Mouse (Mus musculus) kidney, embryonic 14.5 days (tissue): Measurements from ENCODE around the gene Wdr54. TPM values are rescaled to one million over a fixed set of nuclear protein-coding genes. Genes with fewer than 3 reads are reported as not detected.

ENCODE experiments used
- ATAC-seq: fragments of 200-750 bp; cut with Nextera tagmentation; 2 replicates; pipeline ENCODE4 v1.8.0; 2017; ENCODE audit warnings: moderate number of reproducible peaks, mild to moderate bottlenecking, moderate TSS enrichment, moderate library complexity; ENCODE audit not compliant: low FRiP score, low TSS enrichment
- H3K27ac ChIP-seq: fragments of 300-500 bp; sonication (generic); 2 replicates; pipeline ENCODE4 v1.5.1; 2014; ENCODE audit warnings: low read depth, mild to moderate bottlenecking, low read length, moderate library complexity, mixed read lengths
- H3K27me3 ChIP-seq: fragments of 300-500 bp; sonication (generic); 2 replicates; pipeline ENCODE4 v1.6.1; 2014; ENCODE audit warnings: mild to moderate bottlenecking, low read length; ENCODE audit not compliant: control insufficient read depth, insufficient read depth
- H3K36me3 ChIP-seq: fragments of 300-500 bp; sonication (generic); 2 replicates; pipeline ENCODE4 v1.6.1; 2014; ENCODE audit warnings: low read length, mixed read lengths; ENCODE audit not compliant: control insufficient read depth, insufficient read depth
- H3K4me1 ChIP-seq: fragments of 300-500 bp; sonication (generic); 2 replicates; pipeline ENCODE4 v1.6.1; 2014; ENCODE audit warnings: low read length, mixed read lengths; ENCODE audit not compliant: control insufficient read depth, insufficient read depth
- H3K4me2 ChIP-seq: fragments of 300-500 bp; sonication (generic); replicated peaks from 2 replicates; pipeline ENCODE4 v1.6.1; 2014; ENCODE audit warnings: low read depth, mild to moderate bottlenecking, low read length
- H3K4me3 ChIP-seq: fragments of 300-500 bp; sonication (generic); 2 replicates; pipeline ENCODE4 v1.5.1; 2014; ENCODE audit warnings: mild to moderate bottlenecking, low read length
- H3K9ac ChIP-seq: fragments of 300-500 bp; sonication (generic); 2 replicates; pipeline ENCODE4 v1.6.1; 2014; ENCODE audit warnings: low read depth, mild to moderate bottlenecking, low read length, moderate library complexity
- H3K9me3 ChIP-seq: fragments of 300-500 bp; sonication (generic); 2 replicates; pipeline ENCODE4 v1.6.1; 2016; ENCODE audit warnings: low read length; ENCODE audit not compliant: control insufficient read depth
- WGBS: fragments of 180-500 bp; shearing (Covaris S2); extraction: QIAGEN DNeasy Blood & Tissue Kit; methylation state at CpG from one replicate; pipeline ENCODE4 v1.1.7; 2014; 5-methylcytosine and 5-hydroxymethylcytosine counted together
- polyA plus RNA-seq: library from polyadenylated mRNA; unstranded; fragments of >200 nt; fragmentation: Nextera tagmentation; extraction: Ambion mirVana; gene quantifications from 2 replicates; pipeline ENCODE4 v1.2.1, GENCODE M21; 2014

Gene Wdr54
- polyA plus RNA-seq, 1 experiment from 2014 or later: 8.6 TPM

- ATAC-seq: peak; percentile 28; the same call in 1 of the 2 replicates
- peaks cover 8% of the 10 kb centered on the region; the same call in 1 of the 2 replicates for H3K36me3 ChIP-seq
- H3K27ac ChIP-seq: no peak overlapping the region; the same call in 1 of the 2 replicates
- 40% methylated on average over 13 of the region's 13 CpGs for WGBS
- no peaks in the 10 kb centered on the region for H3K9me3 ChIP-seq
- peak overlapping the region; percentile 79 for H3K4me2 ChIP-seq
- peak overlapping the region; percentile 93 for H3K4me3 ChIP-seq
- no peak overlapping the region; the same call in 1 of the 2 replicates for H3K9ac ChIP-seq
- H3K4me1 ChIP-seq: peaks cover 16% of the 10 kb centered on the region
- H3K27me3 ChIP-seq: no peaks in the 10 kb centered on the region
These were observed 48.4 kb downstream of the Wdr54 start for GRCm38 (mm10) chr6:83107566-83108400.

DNA sequence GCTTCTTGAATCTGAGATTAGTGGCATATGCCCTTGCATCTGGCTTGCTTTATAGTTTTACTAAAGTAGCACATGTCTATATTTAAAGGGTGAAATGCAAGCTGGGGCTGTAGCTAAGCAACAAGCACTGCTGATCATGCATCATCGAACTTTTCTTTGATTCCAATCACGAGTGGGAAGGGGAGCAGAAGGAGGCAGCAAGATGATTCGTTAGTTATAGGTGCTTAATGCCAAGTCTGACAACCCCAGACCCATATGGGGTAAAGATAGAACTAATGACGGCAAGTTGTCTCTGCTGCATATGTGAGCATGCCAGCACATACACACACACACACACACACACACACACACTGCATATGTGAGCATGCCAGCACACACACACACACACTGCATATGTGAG is 52.0 kb downstream of the Wdr54 start:
- H3K9ac ChIP-seq: no peak overlapping the region
- H3K9me3 ChIP-seq: no peaks in the 10 kb centered on the region
- peaks cover 15% of the 10 kb centered on the region for H3K4me1 ChIP-seq
- no peak overlapping the region for H3K4me3 ChIP-seq
- no peak overlapping the region for H3K4me2 ChIP-seq
- WGBS: 73% methylated on average over 4 of the region's 4 CpGs
- H3K27ac ChIP-seq: no peak overlapping the region
- H3K36me3 ChIP-seq: no peaks in the 10 kb centered on the region
- ATAC-seq: no peak
- no peaks in the 10 kb centered on the region for H3K27me3 ChIP-seq

- 48% methylated on average over 11 of the region's 11 CpGs for WGBS
- Histone ChIP-seq H3K4me3 (no peak overlapping the region), H3K27ac (no peak overlapping the region), H3K4me1 (peaks cover 11% of the 10 kb centered on the region), H3K9me3 (no peaks in the 10 kb centered on the region), H3K4me2 (no peak overlapping the region; the same call in 1 of the 2 replicates), H3K9ac (no peak overlapping the region; the same call in 1 of the 2 replicates), H3K27me3 (no peaks in the 10 kb centered on the region), H3K36me3 (no peaks in the 10 kb centered on the region)
- no peak for ATAC-seq
These were observed 53.0 kb downstream of the Wdr54 start for GRCm38 (mm10) chr6:83103130-83103650.

DNA sequence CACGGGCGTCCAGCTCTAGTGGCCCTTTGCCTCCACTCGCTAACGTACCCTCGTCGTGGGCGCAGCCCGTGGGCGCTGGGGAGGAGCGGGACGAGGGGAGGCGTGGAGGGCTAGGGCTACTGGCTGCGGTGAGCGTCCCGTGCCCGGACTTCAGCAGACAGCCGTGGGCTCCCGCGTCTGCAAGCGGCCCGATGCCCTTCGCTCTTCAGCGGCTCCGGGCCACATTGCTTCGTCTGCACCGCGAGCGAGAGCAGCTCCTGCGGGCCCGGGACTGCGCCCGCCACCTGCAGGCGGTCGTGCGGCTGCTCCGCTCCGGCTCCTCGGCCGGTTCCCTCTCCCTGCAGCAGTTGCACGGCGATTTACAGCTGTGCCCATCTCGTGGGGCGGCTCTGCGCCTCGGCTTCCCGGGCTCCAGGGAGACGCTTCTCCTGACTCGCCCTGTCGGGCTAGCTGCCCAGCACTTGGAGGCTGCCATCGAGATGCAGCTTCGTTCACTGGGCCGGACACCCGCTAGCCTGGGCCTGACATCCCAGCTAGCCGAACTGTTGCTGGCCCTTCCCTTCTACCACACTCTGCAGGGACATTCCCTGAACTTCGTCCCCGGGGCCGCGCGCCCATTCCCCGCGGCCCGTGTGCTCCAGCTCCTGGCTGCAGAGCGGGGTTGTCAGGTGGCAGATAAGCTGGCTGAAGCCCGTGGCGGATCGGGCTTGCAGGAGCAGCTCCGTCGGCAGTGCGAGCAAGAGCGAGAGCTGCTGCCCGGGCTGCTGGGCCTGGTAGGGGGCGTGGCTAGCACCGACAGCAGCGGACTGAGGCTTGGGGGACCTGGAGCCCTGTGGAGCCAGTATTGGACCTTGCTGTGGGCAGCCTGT is 54.3 kb downstream of the Wdr54 start:
- H3K27ac ChIP-seq: peak overlapping the region; percentile 12; the same call in 1 of the 2 replicates
- no peaks in the 10 kb centered on the region for H3K27me3 ChIP-seq
- peak overlapping the region; percentile 99 for H3K4me2 ChIP-seq
- peak overlapping the region; percentile 49 for H3K4me3 ChIP-seq
- ATAC-seq: peak; percentile 80
- H3K9ac ChIP-seq: peak overlapping the region; percentile 64
- H3K9me3 ChIP-seq: no peaks in the 10 kb centered on the region
- WGBS: under 1% methylated on average over 73 of the region's 74 CpGs
- H3K4me1 ChIP-seq: peaks cover 11% of the 10 kb centered on the region
- no peaks in the 10 kb centered on the region for H3K36me3 ChIP-seq

- Histone ChIP-seq H3K4me1 (peaks cover 11% of the 10 kb centered on the region), H3K27ac (peak within 1 kb of the TSS; percentile 12; the same call in 1 of the 2 replicates), H3K4me3 (peak within 1 kb of the TSS; percentile 49), H3K9me3 (no peaks in the 10 kb centered on the region), H3K36me3 (no peaks in the 10 kb centered on the region), H3K9ac (peak within 1 kb of the TSS; percentile 64), H3K27me3 (no peaks in the 10 kb centered on the region), H3K4me2 (peak within 1 kb of the TSS; percentile 99)
- peak; percentile 86 for ATAC-seq
- WGBS: under 1% methylated on average over 25 of the region's 25 CpGs
These were observed 54.9 kb downstream of the Wdr54 start, which contains the start of the genes Ccdc142 and Gm42688 for GRCm38 (mm10) chr6:83101316-83101687. Gene Ccdc142, plus strand, starts transcription at chr6:83101601. Gene Gm42688, plus strand, starts transcription at chr6:83101617.

Other genes starting within 250 kb of the Wdr54 start
- 0.57 and 0.87 TPM in 2 replicates for gene Sema4f, start 216.6 kb downstream of the Wdr54 start, polyA plus RNA-seq
- gene M1ap, start 209.5 kb downstream of the Wdr54 start, polyA plus RNA-seq: 0.28 and 0.77 TPM in 2 replicates
- gene Dok1, start 122.9 kb downstream of the Wdr54 start, polyA plus RNA-seq: 8.8 and 11.8 TPM in 2 replicates
- gene Loxl3, start 122.2 kb downstream of the Wdr54 start, polyA plus RNA-seq: 12.0 and 14.3 TPM in 2 replicates
- gene Aup1, start 101.9 kb downstream of the Wdr54 start, polyA plus RNA-seq: 144 and 156 TPM in 2 replicates
- gene Htra2, start 101.1 kb downstream of the Wdr54 start, polyA plus RNA-seq: 51.1 and 64.9 TPM in 2 replicates
- 1.9 and 2.6 TPM in 2 replicates for gene Dqx1, start 98.6 kb downstream of the Wdr54 start, polyA plus RNA-seq
- not detected in 2 replicates for gene Tlx2, start 86.1 kb downstream of the Wdr54 start, polyA plus RNA-seq
- gene Pcgf1, start 78.5 kb downstream of the Wdr54 start, polyA plus RNA-seq: 36.7 and 51.2 TPM in 2 replicates
- 8.3 and 8.8 TPM in 2 replicates for gene Lbx2, start 70.0 kb downstream of the Wdr54 start, polyA plus RNA-seq
- 1.6 and 2.4 TPM in 2 replicates for gene Ccdc142, start 54.8 kb downstream of the Wdr54 start, polyA plus RNA-seq
- gene Gm42688, start 54.8 kb downstream of the Wdr54 start, polyA plus RNA-seq: 2.4 and 3.5 TPM in 2 replicates
- 139 and 169 TPM in 2 replicates for gene Mrpl53, start 47.4 kb downstream of the Wdr54 start, polyA plus RNA-seq
- 37.8 and 57.4 TPM in 2 replicates for gene Mogs, start 40.9 kb downstream of the Wdr54 start, polyA plus RNA-seq
- 123 and 125 TPM in 2 replicates for gene Wbp1, start 34.8 kb downstream of the Wdr54 start, polyA plus RNA-seq
- gene Ino80b, start 31.0 kb downstream of the Wdr54 start, polyA plus RNA-seq: 18.8 and 20.0 TPM in 2 replicates
- gene Rtkn, start 20.9 kb downstream of the Wdr54 start, polyA plus RNA-seq: 14.9 and 18.0 TPM in 2 replicates
- gene 1700003E16Rik, start within 50 bp of the Wdr54 start, polyA plus RNA-seq: 0.94 and 0.96 TPM in 2 replicates
- gene Dctn1, start 9.5 kb upstream of the Wdr54 start, polyA plus RNA-seq: 58.6 and 75.0 TPM in 2 replicates
- gene Slc4a5, start 63.4 kb upstream of the Wdr54 start, polyA plus RNA-seq: 0.13 and 0.45 TPM in 2 replicates
- gene Mthfd2, start 169.5 kb upstream of the Wdr54 start, polyA plus RNA-seq: 46.7 and 50.8 TPM in 2 replicates
- gene Mob1a, start 169.6 kb upstream of the Wdr54 start, polyA plus RNA-seq: 38.9 and 92.4 TPM in 2 replicates
- gene Bola3, start 192.8 kb upstream of the Wdr54 start, polyA plus RNA-seq: 142 and 182 TPM in 2 replicates